Mouse (Mus musculus): Measurements from ENCODE around the gene Ttc4.

The Ttc4 gene

DNA sequence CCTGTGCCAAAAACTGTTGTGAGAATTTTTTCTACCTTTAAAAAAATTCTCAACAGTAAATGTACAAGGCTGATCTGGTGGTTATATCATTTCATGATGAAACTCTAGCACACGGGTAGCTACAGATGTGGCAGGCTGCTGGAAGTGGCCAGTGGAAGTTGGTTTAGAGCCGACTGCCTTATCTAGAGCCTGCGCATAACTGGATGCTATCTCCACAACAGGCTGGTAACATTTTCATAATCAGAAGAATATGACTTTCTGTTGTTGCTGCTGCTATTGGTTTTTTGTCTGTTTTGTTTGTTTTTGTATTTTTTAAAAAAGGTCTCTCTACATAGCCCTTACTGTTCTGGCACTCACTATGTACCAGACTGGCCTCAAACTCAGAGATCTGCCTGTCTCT, 26.2 kb downstream of the Ttc4 start:
- DNase-seq (ENCODE audit: low spot score in 2 of 2): no peak

DNA sequence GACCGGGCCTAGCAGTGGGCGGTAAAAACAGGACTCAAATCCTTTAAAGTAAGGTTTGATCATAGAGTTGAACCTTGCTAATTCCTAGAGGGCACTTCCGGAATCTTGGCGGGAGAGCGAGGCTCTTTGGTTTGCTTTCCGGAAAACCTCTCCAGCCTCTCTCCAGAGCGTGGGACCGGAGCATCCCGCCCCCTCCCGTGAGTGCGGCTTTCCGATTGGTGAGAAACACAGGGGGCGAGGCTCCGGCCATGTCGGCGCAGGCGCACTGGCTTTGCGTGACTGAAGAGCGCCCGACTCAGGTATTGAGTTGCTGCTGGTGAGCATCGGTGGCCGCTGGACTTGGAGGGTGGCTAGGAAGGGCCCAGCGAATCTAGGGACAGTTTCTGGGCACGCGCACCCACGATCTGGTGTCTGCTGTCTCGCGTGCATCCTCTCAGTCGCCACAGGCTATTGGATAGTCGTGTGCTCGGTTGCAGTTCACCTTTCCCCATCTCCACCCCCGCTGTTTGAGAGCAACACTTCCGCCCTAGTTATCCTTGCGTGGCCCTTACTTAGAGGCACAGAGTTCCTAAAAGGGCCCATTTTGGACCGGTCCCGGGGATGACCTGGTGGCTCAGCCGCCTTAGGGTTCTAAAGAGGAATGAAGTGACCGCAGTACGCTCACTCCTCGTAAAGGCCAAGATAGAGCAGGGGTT, 27.8 kb downstream of the Ttc4 start, which contains the start of gene Pars2:
Gene Pars2 (plus strand): TSS at position 237 of the 695 bp plus-strand sequence.
- peak; percentile 91 to 92 for DNase-seq (ENCODE audit: low spot score in 2 of 2)

DNA sequence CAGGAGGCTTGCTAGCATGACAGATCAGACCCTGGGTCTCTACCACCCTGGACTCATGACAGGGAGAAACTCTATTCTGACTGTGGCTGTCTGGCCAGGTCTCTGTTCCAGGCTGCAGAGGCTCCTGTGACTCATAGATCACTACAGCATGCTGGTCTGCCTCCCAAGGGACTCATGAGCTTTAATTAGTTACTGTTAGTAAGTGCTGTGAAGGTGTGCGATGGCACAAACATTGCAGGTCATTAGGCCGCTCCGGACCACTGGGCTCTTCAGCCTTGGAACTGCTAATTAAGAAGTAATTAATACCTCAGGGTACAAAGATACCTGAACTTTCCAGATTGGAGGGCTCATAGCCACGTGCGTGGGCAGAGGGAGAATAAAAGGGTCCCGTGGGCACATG, 31.6 kb downstream of the Ttc4 start:
- no peak for DNase-seq (ENCODE audit: low spot score in 2 of 2)

DNA sequence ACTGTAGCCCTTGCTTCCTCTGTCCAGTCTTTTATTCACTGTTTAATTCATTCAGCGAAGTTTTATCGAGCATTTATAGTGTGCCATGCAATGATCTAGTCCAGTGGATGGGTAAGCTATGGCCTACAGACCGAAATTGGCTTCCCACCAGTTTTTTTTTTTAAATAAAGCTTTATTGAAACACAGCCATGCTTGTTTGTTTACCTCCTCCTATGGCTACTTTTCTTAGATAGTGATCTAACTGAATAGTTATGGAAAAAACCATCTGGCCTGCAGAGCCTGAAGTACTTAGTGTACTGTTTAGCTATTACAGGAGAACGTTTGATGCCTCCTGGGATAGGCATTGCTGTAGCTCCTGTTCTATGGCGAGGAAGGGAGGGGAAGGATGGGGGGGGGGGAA, 32.9 kb downstream of the Ttc4 start:
- DNase-seq (ENCODE audit: low spot score in 2 of 2): no peak

DNA sequence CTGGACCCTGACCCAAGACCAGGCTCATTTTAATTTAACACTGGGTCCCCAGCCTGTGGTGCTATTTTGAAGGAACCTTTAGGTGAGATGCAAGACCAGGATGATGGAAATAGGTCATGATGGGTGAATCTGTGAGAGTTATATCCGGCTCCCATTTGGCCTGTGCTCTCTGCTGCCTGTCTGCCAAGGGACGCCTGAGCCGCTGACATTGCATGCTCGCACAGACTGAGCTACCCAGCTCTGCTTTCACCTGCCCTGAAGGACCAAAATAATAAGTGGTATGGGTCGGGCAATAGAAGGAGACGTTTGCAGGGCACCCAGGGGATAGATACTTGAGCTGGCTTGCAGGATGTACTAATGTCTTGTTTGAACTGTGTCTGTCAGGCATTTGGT, 34.5 kb downstream of the Ttc4 start:
- DNase-seq (ENCODE audit: low spot score in 2 of 2): no peak

DNA sequence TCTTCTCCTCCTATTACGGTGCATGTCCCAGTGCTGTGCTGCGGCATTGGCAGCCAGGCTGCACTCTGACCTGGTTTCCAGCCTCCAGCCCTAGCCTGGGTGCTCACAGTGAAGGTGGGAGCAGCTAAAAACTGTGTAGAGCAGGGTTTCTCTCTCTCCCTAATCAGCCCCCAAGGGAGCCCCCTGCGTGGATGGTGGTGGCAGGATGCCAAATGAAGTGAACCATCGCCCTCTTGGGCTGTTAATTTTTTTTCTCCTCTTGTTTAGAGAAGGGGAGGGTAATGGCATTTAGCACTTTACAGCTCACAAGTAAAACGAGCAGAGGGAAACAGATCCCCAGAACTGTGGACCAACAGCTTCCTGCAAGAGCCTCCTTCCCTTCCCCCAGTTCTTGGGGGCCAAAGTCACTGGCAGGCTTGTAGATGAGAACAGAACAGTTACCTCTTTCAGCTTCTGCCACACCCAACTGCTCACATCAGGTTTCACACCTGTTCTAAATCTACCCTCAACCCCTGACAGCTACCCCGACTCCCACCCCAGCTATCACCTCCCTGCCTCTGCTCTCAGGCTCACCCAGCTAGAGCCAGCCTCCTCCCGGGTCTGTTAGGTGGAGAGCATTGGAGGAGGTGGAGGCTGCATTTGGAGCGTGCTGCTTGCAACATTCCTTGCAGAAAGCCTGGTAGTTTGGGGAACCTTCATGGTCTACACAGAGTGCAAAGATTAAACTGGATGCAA, 35.1 kb downstream of the Ttc4 start:
- DNase-seq (ENCODE audit: low spot score in 2 of 2): no peak

DNA sequence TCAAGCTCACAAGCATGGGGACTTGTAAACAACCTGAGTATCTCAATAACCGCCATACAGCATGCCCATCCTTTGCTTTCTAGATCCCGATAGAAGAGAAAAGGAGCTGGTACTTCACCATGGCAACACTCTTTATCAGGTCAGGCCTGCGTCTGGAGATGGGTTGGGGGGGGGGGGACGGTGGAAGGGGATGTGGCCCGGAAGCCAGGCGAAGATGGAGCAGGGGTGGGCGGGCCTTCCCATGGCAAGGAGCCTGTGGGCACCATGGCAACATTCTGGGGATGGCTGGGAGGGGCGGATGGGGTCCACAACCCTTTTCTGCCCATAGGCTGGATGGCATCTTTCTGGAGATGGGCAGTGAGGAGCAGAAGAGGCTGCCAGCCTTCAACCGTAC, 44.7 kb downstream of the Ttc4 start:
- DNase-seq (ENCODE audit: low spot score in 2 of 2): no peak

DNA sequence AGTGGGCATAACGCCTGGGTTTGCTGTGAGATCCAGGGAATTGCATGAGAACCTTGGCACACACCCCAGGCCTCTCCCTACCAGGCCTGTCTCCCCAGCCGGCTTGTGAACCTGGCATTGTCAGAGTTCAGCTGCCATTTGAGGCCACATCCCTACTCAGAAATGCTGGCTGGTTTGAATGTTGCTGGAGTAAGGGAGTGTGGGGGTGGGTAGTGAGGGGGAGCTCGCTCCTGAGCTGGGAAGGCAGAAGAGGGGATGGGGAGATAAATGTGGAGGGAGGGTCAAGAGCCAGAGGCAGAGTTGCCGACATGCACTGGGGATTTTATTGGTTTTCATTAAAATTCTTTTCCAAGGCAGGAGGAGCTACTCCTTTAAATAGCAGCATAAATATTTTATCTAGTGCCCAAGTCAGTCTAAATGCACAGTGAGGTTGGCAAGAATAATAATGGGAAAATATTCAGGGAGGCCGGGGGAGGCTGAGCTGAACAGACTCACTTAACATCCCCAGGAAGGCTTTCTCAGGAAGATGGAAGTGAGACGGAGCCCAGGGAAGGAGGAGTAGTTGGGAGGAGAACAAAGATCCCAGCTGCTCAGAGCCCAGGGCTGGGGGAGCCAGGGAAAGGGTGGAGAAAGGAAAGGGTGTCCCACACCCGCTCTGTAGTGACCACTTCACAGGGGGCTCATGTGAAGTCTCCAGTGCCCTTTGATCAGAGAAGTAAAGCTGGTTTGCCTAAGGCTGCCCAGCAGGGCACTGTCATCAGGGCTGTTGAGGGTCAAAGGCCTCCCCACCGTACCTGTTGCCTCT, 45.3 kb downstream of the Ttc4 start:
- DNase-seq (ENCODE audit: low spot score in 2 of 2): no peak

DNA sequence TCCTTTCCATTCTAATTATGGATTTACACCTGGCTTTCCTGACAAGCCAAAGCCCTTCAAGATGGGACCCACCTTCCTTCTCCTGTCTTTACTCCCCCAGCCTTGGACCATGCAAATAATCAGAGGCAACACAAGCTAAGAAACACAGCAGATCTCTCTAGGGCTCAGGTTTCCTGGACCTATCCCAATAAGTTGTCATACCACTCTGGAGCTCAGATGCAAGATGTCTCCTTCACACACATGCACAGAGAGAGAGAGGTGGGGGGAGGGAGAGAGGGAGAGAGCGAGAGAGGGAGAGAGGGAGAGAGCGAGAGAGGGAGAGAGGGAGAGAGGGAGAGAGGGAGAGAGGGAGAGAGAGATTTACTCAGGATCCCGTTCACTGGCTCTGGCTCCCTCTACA, 46.4 kb downstream of the Ttc4 start:
- no peak for DNase-seq (ENCODE audit: low spot score in 2 of 2)

DNA sequence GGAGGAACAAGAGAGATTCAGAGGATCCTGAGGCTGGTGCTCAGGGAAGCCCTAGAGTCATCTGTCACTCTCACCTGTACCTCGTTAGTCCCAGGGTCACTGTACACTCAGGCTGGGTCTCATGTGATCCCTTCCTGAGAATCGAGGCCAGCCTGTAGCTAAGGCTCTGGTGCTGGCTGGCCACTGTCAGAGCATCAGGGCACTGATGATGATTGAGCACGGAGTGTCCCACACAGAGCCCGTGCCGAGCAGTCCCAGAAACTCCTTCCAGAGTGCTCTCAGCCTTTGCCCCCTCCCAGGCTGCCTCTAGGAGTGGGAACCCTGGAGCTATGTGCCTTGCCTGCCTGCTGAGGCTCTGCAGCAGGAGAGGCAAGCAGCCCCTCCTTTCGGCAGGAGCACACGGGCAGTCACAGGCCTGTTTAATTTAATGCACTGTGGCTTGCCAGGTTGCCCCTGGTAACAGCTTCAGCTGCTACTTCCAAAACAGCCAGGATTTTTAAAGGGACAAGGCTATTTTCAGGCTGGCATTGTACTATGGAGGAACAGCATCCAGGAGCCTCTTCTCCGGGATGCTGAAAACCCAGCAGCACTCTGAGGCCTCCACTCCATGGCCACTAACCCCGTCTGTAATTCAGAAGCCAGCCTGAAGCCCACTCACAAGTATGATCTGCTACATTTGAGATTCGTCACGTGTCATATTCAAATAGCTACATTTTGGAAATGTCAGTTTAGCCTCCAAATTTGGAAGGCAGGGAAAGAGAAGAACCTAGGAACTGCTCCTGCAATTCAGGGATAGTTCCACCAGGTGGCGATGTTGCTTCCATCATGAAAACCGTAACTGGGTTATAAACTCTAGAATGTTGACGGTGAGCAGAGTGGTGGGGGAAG, 48.2 kb downstream of the Ttc4 start:
- peak; percentile 31 to 34 for DNase-seq (ENCODE audit: low spot score in 2 of 2)

DNA sequence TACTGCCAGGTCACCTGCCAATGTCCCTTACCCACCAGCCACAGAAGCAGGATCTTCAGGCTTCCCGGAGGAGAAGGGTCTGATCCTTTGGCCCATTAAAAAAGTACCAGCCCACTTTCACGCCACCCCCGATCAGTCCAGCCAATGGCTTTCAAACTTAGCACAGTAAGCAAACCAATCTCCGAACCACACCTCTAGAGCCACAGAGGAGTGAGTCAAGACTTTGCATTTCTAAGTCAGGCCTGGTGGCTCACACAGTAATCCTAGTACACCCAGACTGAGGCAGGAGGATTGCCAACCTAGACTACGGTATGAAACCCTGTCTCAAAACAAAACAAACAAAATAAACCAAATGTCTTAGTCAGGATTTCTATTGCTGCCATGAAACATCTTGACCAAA, 49.4 kb downstream of the Ttc4 start:
- DNase-seq (ENCODE audit: low spot score in 2 of 2): no peak

DNA sequence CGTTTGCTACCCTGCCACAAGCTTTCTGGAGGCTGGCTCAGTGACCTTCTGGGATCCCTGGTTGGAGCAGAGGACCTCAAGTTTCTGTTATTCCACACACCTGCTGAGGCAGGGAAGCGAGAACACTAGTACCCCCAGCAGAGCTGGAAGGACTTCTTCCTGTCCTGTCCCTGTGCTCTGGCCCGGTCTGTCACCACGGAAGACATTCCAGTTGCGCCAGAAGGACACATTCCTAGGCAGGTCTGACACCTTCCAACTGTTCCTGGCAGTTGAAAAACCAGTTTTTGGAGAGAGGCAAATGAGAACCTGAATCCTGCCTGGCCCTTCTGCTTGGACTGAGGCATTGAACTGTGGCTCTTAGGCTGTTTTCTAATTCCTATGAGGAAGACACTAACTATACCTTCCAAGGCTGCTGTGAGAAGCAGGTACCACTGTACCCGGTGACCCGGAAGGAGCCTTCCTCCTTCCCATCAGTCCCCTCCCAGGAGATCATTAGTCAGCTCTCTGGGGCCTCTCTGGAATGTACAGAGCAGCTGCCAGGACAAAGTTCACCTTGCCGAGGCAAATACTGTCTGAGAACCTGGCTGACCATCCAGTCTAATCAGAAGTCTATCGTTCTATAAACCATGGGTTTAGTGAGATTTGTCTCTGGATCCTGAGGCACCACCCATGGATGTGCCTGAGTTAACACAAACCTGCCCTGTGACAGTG, 49.9 kb downstream of the Ttc4 start:
- DNase-seq (ENCODE audit: low spot score in 2 of 2): no peak

DNA sequence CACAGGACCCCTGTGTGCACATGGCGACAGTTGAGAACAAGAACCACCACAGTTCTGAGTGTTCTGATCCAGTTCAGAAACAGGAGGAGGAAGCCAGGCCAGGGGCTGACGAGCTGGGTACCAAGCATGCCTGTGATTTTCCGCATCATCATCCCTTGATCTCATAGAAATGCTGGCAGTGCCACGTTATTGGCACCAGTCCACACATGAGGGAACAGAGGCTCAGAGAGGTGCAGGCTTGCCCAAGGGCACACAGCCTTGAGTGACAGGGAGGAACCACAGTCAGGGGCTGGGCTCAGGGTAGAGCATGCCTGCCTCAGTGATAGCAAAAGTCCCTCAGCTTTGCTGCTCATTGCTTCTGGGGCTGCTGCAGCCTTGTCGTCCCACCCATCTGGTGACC, 50.9 kb downstream of the Ttc4 start:
- no peak for DNase-seq (ENCODE audit: low spot score in 2 of 2)

DNA sequence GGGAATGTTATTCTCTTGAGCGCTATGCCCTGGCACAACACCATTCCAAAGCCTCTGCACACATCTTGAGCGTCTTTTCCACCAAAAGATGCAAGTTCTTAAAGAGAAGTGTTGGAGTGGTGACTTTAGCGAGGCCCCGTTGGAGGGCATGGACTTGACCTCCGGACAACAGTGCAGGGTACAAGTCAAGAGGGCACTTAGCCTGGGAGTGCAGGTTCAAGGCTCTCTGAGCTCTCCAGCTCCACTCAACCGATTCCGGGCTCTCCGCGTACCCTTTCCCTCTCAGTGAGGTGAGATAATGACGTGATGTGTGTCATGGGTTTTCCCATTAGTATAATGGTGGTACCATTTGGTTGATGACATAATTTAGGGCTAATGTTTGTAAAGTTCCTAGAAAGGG, 54.5 kb downstream of the Ttc4 start:
- no peak for DNase-seq (ENCODE audit: low spot score in 2 of 2)

DNA sequence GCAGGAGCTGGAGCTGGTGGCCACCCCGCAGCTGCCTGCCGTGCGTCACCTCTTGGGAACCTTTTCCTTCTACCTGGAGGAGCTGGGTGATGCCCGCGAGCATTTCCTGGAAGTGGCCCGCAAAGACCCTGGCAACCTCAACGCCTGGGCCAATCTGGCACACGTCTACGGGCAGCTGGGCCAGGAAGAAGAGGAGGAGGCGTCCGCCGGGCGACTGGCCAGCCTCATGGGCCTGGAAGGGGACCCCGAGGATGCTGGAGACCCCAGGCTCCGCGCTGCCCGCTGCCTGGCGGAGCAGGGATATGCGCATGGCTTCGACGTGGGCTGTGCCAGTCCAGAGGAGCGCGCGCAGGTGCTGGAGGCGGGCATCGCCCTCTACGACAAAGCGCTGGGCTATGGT, 56.0 kb downstream of the Ttc4 start:
- DNase-seq (ENCODE audit: low spot score in 2 of 2): no peak

DNA sequence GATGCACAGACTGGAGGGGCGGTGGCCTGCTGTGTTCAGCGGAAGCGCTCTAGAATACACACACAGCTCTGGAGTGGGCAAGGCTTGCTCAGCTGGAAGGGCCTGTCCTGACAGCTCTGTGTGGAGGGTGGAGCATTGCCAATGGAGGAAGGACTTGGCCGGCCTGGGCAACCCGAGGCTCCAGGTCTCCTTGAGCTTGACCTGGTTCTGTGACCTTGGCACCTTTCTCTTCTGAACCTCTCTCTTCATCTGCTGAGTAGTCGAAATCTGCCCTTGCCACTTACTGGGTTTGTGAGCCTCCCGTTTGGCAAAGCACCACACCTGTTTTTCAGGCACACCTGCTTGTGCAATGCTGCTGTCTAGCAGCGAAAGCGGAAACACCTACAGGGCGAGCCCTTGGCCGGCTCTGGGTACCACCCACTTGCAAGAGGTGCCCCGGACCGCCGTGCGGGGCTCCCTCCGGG, 56.7 kb downstream of the Ttc4 start, which contains the start of gene Ttc22:
Gene Ttc22 (plus strand): TSS at position 403 of the 464 bp plus-strand sequence.
- DNase-seq (ENCODE audit: low spot score in 2 of 2): no peak

DNA sequence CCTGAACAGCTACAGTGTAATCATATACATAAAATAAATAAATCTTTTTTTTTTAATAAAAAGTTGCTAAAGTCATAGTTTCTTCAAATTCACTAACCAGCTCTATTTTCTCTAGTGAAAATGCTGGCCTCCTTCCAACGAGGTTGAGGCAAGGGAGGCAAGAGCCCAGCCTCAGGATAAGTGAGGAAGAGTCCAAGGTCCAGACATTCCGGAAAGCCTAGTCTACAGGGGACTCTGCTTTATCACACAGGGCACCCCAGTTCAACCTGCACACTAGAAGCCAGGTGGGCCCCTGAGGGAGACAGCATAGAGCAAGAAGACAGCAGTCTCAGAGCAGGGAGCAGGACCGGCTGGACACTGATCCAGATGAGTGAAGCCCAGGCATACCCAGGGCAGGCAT, 57.3 kb downstream of the Ttc4 start:
- no peak for DNase-seq (ENCODE audit: low spot score in 2 of 2)

DNA sequence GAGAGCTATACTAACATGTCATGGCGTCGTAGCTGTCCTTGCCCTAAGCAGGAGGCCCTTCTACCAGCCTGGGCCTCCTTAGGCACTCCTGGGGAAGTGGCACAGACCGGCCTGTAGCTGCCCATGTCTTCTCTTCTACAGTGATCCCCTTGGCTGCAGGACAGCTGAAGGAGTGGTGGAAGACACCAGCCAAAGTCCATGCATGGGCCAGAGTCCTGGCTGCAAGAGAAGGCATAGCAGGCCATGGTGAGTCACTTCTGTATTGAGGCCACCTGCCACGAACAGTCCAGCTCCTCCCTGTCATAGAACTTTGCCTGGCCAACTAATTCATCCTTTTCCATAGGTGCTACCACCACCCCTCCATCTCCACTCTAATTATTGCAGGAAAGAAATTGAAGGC, 59.8 kb downstream of the Ttc4 start:
- DNase-seq (ENCODE audit: low spot score in 2 of 2): no peak

DNA sequence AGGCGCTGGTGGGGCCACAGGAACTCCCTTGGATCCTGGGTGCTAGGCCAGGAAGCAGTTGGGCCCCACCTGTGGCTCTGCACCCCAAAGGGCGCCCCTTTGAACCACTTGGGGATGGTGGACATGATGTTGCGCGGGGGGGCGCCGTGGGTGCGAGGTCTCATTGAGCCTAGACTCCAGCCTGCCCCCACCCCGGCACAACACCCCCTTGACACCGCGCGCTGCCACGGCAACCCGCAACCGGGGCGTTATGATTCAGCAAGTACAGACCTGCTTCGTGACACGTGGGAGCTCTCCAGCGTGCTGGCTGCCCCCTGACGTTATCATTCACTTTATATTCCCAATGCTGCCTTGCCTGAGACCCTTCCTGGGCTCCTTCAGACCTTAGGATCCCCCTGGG, 61.7 kb downstream of the Ttc4 start, which contains the start of gene Lexm:
Gene Lexm (minus strand): TSS at position 186 of the 400 bp plus-strand sequence.
- DNase-seq (ENCODE audit: low spot score in 2 of 2): no peak

DNA sequence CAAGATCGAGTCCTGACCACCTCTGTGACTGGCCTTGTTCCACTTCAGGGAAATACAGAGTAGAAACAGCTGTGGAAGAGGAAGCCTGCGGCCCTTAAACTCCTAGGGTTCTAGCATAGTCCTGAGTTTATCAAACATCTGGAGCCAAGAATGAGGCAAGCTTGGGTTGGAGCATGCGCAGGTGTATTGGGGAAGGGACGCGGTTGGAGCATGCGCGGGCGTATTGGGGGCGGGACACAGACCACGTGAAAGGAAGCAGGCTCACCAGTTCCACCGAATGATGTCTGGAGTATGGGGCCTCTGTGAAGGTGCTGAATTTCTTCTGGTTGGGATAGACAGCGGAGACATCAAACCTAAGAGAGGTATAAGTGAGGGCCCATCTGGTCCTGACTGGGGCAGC, 63.1 kb downstream of the Ttc4 start:
- DNase-seq (ENCODE audit: low spot score in 2 of 2): no peak

DNA sequence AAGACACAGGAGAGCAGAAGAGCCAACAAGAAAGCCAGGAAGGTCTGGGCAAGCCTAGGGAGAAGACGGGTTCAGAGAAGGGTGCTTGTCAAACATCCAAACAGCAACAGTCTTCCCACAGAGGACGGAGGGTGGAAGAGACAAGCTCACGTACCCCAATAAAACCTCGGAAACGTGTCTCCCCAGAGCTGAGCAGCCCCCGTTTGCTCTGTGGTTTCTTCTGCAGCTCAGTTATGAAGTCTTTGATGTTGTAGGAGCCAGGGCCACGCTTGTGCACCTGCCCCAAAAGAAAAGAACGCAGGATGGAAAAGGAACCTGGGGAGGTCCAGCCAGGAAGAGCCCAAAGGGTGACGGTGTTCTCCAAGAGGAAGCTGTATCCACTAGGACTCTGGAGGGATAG, 63.9 kb downstream of the Ttc4 start:
- DNase-seq (ENCODE audit: low spot score in 2 of 2): no peak
